Mouse (Mus musculus) T-helper 17 cell (primary cell): ENCODE data around the gene Net1.
"Not testable (repeated sequence)": the region's sequence is repeated elsewhere in the genome, so short reads cannot be mapped to it uniquely, and the experiment has no call there.

ENCODE experiments used
- in situ Hi-C, 2 experiments: fragments of 300-600 bp; cut with MboI, MseI; formaldehyde crosslinking; loops; 1 replicate in 1 of 2; 2 replicates in 1 of 2; pipeline ENCODE4 v1.15.1; 2025; ENCODE audit warnings: high pct_unique_total_duplicates in 2 of 2

The Net1 gene

GRCm38 (mm10) chr13:3891479-3892087, 26.4 kb downstream of the Net1 start:
- in situ Hi-C loops, result no loop called here

GRCm38 (mm10) chr13:3890061-3890460, 28.0 kb downstream of the Net1 start:
- in situ Hi-C loops, result no loop called here

- in situ Hi-C loops, result no loop called here
Measured at GRCm38 (mm10) chr13:3889111-3889510, 28.9 kb downstream of the Net1 start.

GRCm38 (mm10) chr13:3886663-3887062, 31.4 kb downstream of the Net1 start:
- in situ Hi-C loops, result no loop called here

GRCm38 (mm10) chr13:3877679-3878220, 40.3 kb downstream of the Net1 start:
- in situ Hi-C loops, result loop anchor here in 1 of 2 experiments (10.0 kb wide), 2 partner anchors 123 to 213 kb away; no protein-coding TSS in a partner anchor

GRCm38 (mm10) chr13:3877185-3877584, 40.8 kb downstream of the Net1 start:
- in situ Hi-C loops, result loop anchor here in 1 of 2 experiments (10.0 kb wide), 2 partner anchors 122 to 212 kb away; no protein-coding TSS in a partner anchor

GRCm38 (mm10) chr13:3876448-3876847, 41.6 kb downstream of the Net1 start:
- in situ Hi-C loops, result loop anchor here in 1 of 2 experiments (10.0 kb wide), 2 partner anchors 122 to 212 kb away; no protein-coding TSS in a partner anchor

- in situ Hi-C loops, result loop anchor here in 1 of 2 experiments (10.0 kb wide), 2 partner anchors 118 to 208 kb away; no protein-coding TSS in a partner anchor
Measured at GRCm38 (mm10) chr13:3872832-3873231, 45.2 kb downstream of the Net1 start.

GRCm38 (mm10) chr13:3869901-3870300, 48.1 kb downstream of the Net1 start:
- in situ Hi-C loops, result loop anchor here in 1 of 2 experiments (10.0 kb wide), 2 partner anchors 115 to 205 kb away; no protein-coding TSS in a partner anchor

- in situ Hi-C loops, result no loop called here
Measured at GRCm38 (mm10) chr13:3867158-3867557, 50.9 kb downstream of the Net1 start.

GRCm38 (mm10) chr13:3866355-3867052, 51.5 kb downstream of the Net1 start:
- in situ Hi-C loops, result no loop called here

- in situ Hi-C loops, result no loop called here
Measured at GRCm38 (mm10) chr13:3865648-3866354, 52.2 kb downstream of the Net1 start.

GRCm38 (mm10) chr13:3862922-3863580, 55.0 kb downstream of the Net1 start:
- in situ Hi-C loops, result no loop called here

- in situ Hi-C loops, result no loop called here
Measured at GRCm38 (mm10) chr13:3862325-3862724, 55.7 kb downstream of the Net1 start.

- in situ Hi-C loops, result no loop called here
Measured at GRCm38 (mm10) chr13:3861251-3861650, 56.8 kb downstream of the Net1 start.

GRCm38 (mm10) chr13:3856252-3856651, 61.8 kb downstream of the Net1 start:
- in situ Hi-C loops, result no loop called here

GRCm38 (mm10) chr13:3854856-3855255, 63.2 kb downstream of the Net1 start:
- in situ Hi-C loops, result no loop called here

GRCm38 (mm10) chr13:3853648-3854333, 64.2 kb downstream of the Net1 start, which contains the start of gene Calm5:
Gene Calm5, plus strand, starts transcription at chr13:3854173.
- in situ Hi-C loops, result not testable (repeated sequence)

GRCm38 (mm10) chr13:3850330-3850729, 67.7 kb downstream of the Net1 start:
- in situ Hi-C loops, result no loop called here

GRCm38 (mm10) chr13:3840662-3841061, 77.4 kb downstream of the Net1 start:
- in situ Hi-C loops, result loop anchor here in 1 of 2 experiments (10.0 kb wide), 1 partner anchor 1294 kb away; no protein-coding TSS in a partner anchor
